Mouse (Mus musculus): ENCODE measurements at regions not wholly inside any gene's neighbourhood (a gene's known extent, or its start where the extent isn't known, plus 50 kb on each side); places are given as distances from the start of the nearest gene placed in this dataset.

GRCm38 (mm10) chr8:10763907-10764306, 244.4 kb downstream of the Irs2 start:
- TF ChIP-seq CTCF (conservative IDR thresholded peaks at IDR 0.05; ENCODE audit: insufficient read depth, insufficient read length, low read depth, low read length) (no peak), POLR2A (IDR thresholded peaks at IDR 0.05; ENCODE audit: low read depth, low read length) (no peak)
